ENCODE assay signal across 13 mouse cellular contexts in the genomic region with DNA sequence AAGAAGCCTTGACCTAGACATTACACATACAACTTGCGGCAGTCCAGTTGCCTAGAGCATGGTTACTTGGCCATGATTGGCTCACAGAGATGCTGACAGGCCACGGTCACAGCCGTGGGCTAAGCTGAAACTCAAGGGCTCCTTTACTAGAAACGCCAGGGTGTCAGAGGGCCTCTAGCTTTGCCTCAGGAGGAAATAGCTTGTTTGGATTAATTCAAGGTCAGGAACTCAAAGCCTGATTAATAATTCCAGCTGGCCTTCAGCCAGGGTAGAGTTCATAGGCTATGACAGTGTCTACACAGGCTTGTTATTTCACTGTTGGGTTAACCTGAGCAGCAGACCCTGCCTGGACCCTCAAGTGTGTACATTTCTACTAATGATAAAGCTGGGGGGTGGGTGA.
A peak's percentile ranks its signal among the peaks of the same experiment; 100 is the strongest.
DNase-seq lines count a peak whose midpoint lies in the region; TF ChIP-seq lines count a peak whose summit lies in the region.
"Had no signal": no experiment of that assay in that cellular context is flagged by ENCODE, and none has a peak within 500 bp of the region (broad histone marks: within the 10 kb centered on the region; RNA-seq: fewer than 3 reads in every experiment).

No protein-coding gene starts in this region.

- H3K4me3 ChIP-seq in liver, adult 2 months (ENCODE audit: insufficient read depth, low read depth, low read length), result no peak overlapping the region
- H3K4me3 ChIP-seq: erythroblast, embryonic 14.5 days had no signal

- H3K27ac ChIP-seq in liver, adult 2 months (replicated peaks; ENCODE audit: insufficient read depth, low read depth, low read length), result no peak overlapping the region
- H3K27ac ChIP-seq: hindbrain, postnatal 0 days had no signal

- no peaks in the 10 kb centered on the region for H3K36me3 ChIP-seq in liver, adult 2 months (ENCODE audit: control insufficient read depth, insufficient read depth, low read length)

- H3K9ac ChIP-seq in liver, adult 2 months (ENCODE audit: low read depth, low read length), result no peak overlapping the region

- TF ChIP-seq POLR2A in liver, adult 2 months (IDR thresholded peaks at IDR 0.05; ENCODE audit: extremely low read depth, insufficient read depth, low read length), result no peak

- H3K4me1 ChIP-seq in liver, adult 2 months (ENCODE audit: control insufficient read depth, insufficient read depth, low read length), result peaks cover 4% of the 10 kb centered on the region; the same call in 1 of the 2 replicates

- no peak for TF ChIP-seq CTCF in liver, adult 2 months (IDR thresholded peaks at IDR 0.05; ENCODE audit: low read depth, low read length)

- peak; percentile 44 for DNase-seq in liver, adult 2 months (ENCODE audit: extremely low read depth, low read depth, low spot score)
- no peak for DNase-seq in liver
- DNase-seq in adrenal gland, postnatal 10 days, result peak; percentile 76
- peak; percentile 62 to 66 for DNase-seq in kidney, adult 8-10 months
- peak; percentile 61 for DNase-seq in lung, postnatal 10 days
- no peak for DNase-seq in spleen, postnatal 14 days (ENCODE audit: low spot score in 2 of 2)
- no peak for DNase-seq in spleen, postnatal 10 days (ENCODE audit: low spot score in 2 of 2)
- DNase-seq in yolk sac, embryonic 10.5 days (ENCODE audit: low spot score), result no peak
- DNase-seq: cerebellum, adult 9-11 months; gastrocnemius, postnatal 36 days; thymus, postnatal 36 days had no signal

- WGBS in liver, adult 2 months, result 54% methylated on average over 4 of the region's 4 CpGs

- H3K79me2 ChIP-seq in liver, adult 2 months (ENCODE audit: control insufficient read depth, insufficient read depth, low read length), result no peaks in the 10 kb centered on the region

- H3K27me3 ChIP-seq in liver, adult 2 months (ENCODE audit: control insufficient read depth, insufficient read depth, low read length), result no peaks in the 10 kb centered on the region

Comparison
In these comparisons a context has a peak if more than half of its experiments do, and no peak if none do; other contexts are left out.
1. DNase-seq: peak in liver, adult 2 months (single experiment), adrenal gland, postnatal 10 days (single experiment), kidney, adult 8-10 months (2 of 2) and lung, postnatal 10 days (single experiment); none in liver (single experiment), spleen, postnatal 14 days (0 of 2), spleen, postnatal 10 days (0 of 2) and yolk sac, embryonic 10.5 days (single experiment).